Mouse (Mus musculus) forebrain, embryonic 13.5 days (tissue): ENCODE measurements at regions not wholly inside any gene's neighbourhood (a gene's known extent, or its start where the extent isn't known, plus 50 kb on each side); places are given as distances from the start of the nearest gene placed in this dataset.

Experiments used
- ATAC-seq: fragments of 200-750 bp; cut with Nextera tagmentation; 2 replicates; pipeline ENCODE4 v1.8.0; 2017
- H3K27ac ChIP-seq: fragments of 300-500 bp; sonication (generic); 2 replicates; pipeline ENCODE4 v1.5.1; 2015; ENCODE audit warnings: inconsistent platforms, mild to moderate bottlenecking, moderate library complexity
- H3K27me3 ChIP-seq: fragments of 300-500 bp; sonication (generic); 2 replicates; pipeline ENCODE4 v1.6.1; 2015; ENCODE audit warnings: mild to moderate bottlenecking, inconsistent platforms
- H3K36me3 ChIP-seq: fragments of 300-500 bp; sonication (generic); 2 replicates; pipeline ENCODE4 v1.6.1; 2015; ENCODE audit warnings: mild to moderate bottlenecking, inconsistent platforms; ENCODE audit not compliant: poor library complexity, severe bottlenecking
- H3K4me1 ChIP-seq: fragments of 300-500 bp; sonication (generic); 2 replicates; pipeline ENCODE4 v1.6.1; 2015; ENCODE audit warnings: inconsistent platforms
- H3K4me2 ChIP-seq: fragments of 300-500 bp; sonication (generic); 2 replicates; pipeline ENCODE4 v1.6.1; 2015; ENCODE audit warnings: inconsistent platforms, mild to moderate bottlenecking, moderate library complexity
- H3K4me3 ChIP-seq: fragments of 300-500 bp; sonication (generic); 2 replicates; pipeline ENCODE4 v1.5.1; 2015; ENCODE audit warnings: mild to moderate bottlenecking, inconsistent platforms
- H3K9ac ChIP-seq: fragments of 300-500 bp; sonication (generic); 2 replicates; pipeline ENCODE4 v1.6.1; 2015; ENCODE audit warnings: mild to moderate bottlenecking, inconsistent platforms
- H3K9me3 ChIP-seq: fragments of 300-500 bp; sonication (generic); replicated peaks from 2 replicates; pipeline ENCODE4 v1.6.1; 2016; ENCODE audit warnings: inconsistent platforms
- WGBS: fragments of 180-500 bp; shearing (Covaris S2); methylation state at CpG from one replicate; pipeline ENCODE4 v1.1.7; 2015; 5-methylcytosine and 5-hydroxymethylcytosine counted together

GRCm38 (mm10) chr14:85160396-85160795 lies 717.0 kb downstream of the Pcdh17 start:
- H3K4me2 ChIP-seq, result no peak overlapping the region
- no peaks in the 10 kb centered on the region for H3K4me1 ChIP-seq
- no peak overlapping the region for H3K9ac ChIP-seq
- H3K36me3 ChIP-seq, result no peaks in the 10 kb centered on the region
- H3K27ac ChIP-seq, result no peak overlapping the region
- H3K9me3 ChIP-seq, result no peaks in the 10 kb centered on the region
- no peaks in the 10 kb centered on the region for H3K27me3 ChIP-seq
- H3K4me3 ChIP-seq, result no peak overlapping the region
- no peak for ATAC-seq
- WGBS, result 79% methylated on average over 3 of the region's 3 CpGs

- Histone ChIP-seq H3K4me2 (no peak overlapping the region), H3K9me3 (no peaks in the 10 kb centered on the region), H3K36me3 (no peaks in the 10 kb centered on the region), H3K27me3 (no peaks in the 10 kb centered on the region), H3K9ac (no peak overlapping the region), H3K4me1 (no peaks in the 10 kb centered on the region), H3K4me3 (no peak overlapping the region), H3K27ac (no peak overlapping the region)
- WGBS, result 46% methylated on average over 6 of the region's 6 CpGs
- peak; percentile 16; the same call in 1 of the 2 replicates for ATAC-seq
These were observed 743.4 kb downstream of the Pcdh17 start for GRCm38 (mm10) chr14:85186794-85187193.

- Histone ChIP-seq H3K4me3 (no peak overlapping the region), H3K27me3 (no peaks in the 10 kb centered on the region), H3K4me1 (no peaks in the 10 kb centered on the region), H3K36me3 (no peaks in the 10 kb centered on the region), H3K9me3 (no peaks in the 10 kb centered on the region), H3K4me2 (no peak overlapping the region), H3K27ac (no peak overlapping the region), H3K9ac (no peak overlapping the region)
- 40% methylated on average over 2 of the region's 2 CpGs for WGBS
- ATAC-seq, result peak; percentile 88
These were observed 760.7 kb downstream of the Pcdh17 start for GRCm38 (mm10) chr14:85204069-85204468.

DNA sequence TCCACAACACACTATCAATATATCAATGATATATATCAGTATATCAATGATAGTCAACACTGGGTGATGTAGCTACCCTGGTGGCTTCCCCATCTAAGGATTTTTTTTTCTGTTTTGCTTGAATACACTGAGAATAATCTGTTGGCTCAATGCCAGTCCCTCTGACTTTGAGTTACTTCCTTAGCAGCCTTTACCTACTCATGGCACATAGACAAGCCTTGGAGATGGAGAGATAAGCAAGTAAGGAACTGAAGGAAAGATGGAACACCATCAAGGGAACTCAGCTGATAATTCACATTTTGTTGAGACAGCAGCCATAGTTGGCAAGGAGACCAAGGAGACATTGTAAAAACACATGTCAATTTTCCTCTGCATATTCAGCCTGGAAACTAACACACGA lies 765.0 kb downstream of the Pcdh17 start:
- H3K4me3 ChIP-seq, result no peak overlapping the region
- no peaks in the 10 kb centered on the region for H3K27me3 ChIP-seq
- no peaks in the 10 kb centered on the region for H3K9me3 ChIP-seq
- no peak overlapping the region for H3K9ac ChIP-seq
- H3K36me3 ChIP-seq, result no peaks in the 10 kb centered on the region
- WGBS, result 89% methylated on average over 1 of the region's 1 CpGs
- no peak for ATAC-seq
- no peaks in the 10 kb centered on the region for H3K4me1 ChIP-seq
- no peak overlapping the region for H3K27ac ChIP-seq
- no peak overlapping the region for H3K4me2 ChIP-seq

DNA sequence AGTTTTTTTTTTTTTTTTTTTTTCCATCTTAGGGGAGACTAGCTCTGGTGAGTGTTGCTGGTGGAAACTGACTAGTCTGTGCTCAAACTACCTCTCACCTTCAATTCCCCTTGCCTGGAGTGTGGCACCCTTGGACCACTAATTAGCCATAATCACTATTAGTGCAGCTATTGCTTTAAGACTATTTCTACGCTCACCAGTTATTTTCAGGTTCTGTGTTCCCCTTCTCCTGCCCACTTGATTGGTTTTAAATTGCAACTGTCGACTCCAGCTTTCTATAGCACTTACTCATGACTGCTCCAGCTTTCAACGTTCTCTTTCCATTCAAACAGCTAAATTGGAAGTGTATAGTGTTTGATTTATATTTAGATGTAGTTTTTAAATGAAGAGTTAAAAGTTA lies 771.7 kb downstream of the Pcdh17 start:
- Histone ChIP-seq H3K4me3 (no peak overlapping the region), H3K27ac (no peak overlapping the region), H3K36me3 (no peaks in the 10 kb centered on the region), H3K9me3 (no peaks in the 10 kb centered on the region), H3K4me2 (no peak overlapping the region), H3K27me3 (no peaks in the 10 kb centered on the region), H3K9ac (no peak overlapping the region), H3K4me1 (no peaks in the 10 kb centered on the region)
- no peak for ATAC-seq
- 27% methylated on average over 3 of the region's 3 CpGs for WGBS
